Mouse (Mus musculus) erythroblast, embryonic 14.5 days (primary cell): ENCODE measurements around the gene Gm7137.
"Not testable (repeated sequence)": the region's sequence is repeated elsewhere in the genome, so short reads cannot be mapped to it uniquely, and the experiment has no call there.

Experiments used
- GATA1 ChIP-seq: IDR thresholded peaks from 2 replicates; pipeline ENCODE4 v1.6.1; 2012; ENCODE audit warnings: low read length, inconsistent platforms, mixed read lengths
- TAL1 ChIP-seq: IDR thresholded peaks from 3 replicates; pipeline ENCODE4 v1.6.1; 2012; ENCODE audit warnings: low read length, inconsistent platforms, mixed read lengths

- TF ChIP-seq TAL1, GATA1: not testable (repeated sequence)
Observed at GRCm38 (mm10) chr10:77759582-77759981, 28.4 kb downstream of the Gm7137 start, which contains the start of gene Gm3233.
